Mouse (Mus musculus): ENCODE results near the gene Myrip. TPM values are rescaled to one million over a fixed set of nuclear protein-coding genes. Genes with fewer than 3 reads are reported as not detected.

Gene Myrip
- polyA plus RNA-seq, 1 experiment: not detected

DNA sequence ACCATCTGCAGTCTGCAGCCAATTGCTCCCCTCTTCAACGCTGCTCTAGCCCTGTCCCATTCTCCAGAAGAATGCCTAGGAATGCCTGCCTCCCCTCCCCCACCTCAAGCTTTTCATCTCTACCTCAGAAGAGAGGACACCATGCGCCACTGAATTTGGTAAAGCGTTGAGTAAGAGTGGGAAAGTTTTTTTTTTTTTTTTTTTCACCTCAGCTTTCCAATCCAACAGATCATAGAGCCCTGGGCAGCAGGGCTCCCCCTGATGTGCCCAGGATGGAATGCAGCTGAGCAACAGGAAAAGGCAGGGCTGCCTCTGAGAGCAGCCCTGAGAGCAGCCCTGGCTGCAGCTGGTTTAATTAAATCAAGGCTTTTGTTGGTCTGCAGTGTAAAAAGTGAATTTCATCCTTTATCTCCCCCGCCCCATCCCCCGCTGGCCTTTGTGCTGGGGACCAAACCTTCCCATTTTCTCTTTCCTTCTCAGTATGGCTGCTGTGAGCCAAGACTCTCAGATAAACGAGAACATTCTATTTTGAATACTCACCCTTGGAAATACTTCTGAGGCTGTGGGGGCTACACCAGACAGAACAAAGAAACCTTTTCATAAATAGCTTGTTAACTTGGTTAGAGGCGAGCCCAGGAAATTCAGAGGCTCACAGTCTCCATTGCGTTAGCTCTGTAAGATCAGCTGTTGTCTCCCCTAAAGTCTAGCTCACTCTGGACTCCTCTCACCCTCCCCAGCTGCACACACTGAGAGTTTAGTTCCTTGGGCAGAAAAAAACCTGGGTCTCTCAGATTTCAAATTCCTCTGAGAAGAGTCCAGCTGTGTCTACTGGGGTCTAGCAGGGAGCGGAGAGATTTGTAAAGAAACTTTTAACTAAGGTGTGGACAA, 154.7 kb downstream of the Myrip start:
- Histone ChIP-seq H3K9me3 (ENCODE audit: control insufficient read depth, low read length) (no peaks in the 10 kb centered on the region; the same call in 1 of the 2 replicates), H3K36me3 (ENCODE audit: control insufficient read depth) (no peaks in the 10 kb centered on the region), H3K4me1 (ENCODE audit: control insufficient read depth) (no peaks in the 10 kb centered on the region), H3K4me3 (replicated peaks) (no peak overlapping the region), H3K27me3 (ENCODE audit: control insufficient read depth) (no peaks in the 10 kb centered on the region)
- TF ChIP-seq TAL1 (IDR thresholded peaks at IDR 0.05; ENCODE audit: low read length): no peak

DNA sequence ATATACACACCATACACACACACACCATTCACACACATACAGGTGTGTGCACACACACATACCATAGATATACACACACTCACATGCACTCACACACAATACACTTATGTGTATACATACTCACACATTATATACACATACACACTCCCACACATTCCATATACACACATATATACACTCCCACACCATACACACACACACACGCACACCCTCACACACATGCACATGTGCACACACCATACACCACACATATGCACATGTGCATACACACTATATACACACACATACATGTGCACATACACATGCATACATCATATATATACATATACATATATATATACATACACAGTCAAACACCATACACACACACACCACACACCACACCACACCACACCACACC, 169.1 kb downstream of the Myrip start:
- TF ChIP-seq GATA1 (IDR thresholded peaks at IDR 0.05; ENCODE audit: low read length) (no peak), TAL1 (IDR thresholded peaks at IDR 0.05; ENCODE audit: low read length) (no peak)
- no peak overlapping the region for H3K4me3 ChIP-seq (replicated peaks)
- no peaks in the 10 kb centered on the region for H3K27me3 ChIP-seq (ENCODE audit: control insufficient read depth)
- H3K36me3 ChIP-seq (ENCODE audit: control insufficient read depth): no peaks in the 10 kb centered on the region
- no peaks in the 10 kb centered on the region for H3K9me3 ChIP-seq (ENCODE audit: control insufficient read depth, low read length)
- H3K4me1 ChIP-seq (ENCODE audit: control insufficient read depth): no peaks in the 10 kb centered on the region

DNA sequence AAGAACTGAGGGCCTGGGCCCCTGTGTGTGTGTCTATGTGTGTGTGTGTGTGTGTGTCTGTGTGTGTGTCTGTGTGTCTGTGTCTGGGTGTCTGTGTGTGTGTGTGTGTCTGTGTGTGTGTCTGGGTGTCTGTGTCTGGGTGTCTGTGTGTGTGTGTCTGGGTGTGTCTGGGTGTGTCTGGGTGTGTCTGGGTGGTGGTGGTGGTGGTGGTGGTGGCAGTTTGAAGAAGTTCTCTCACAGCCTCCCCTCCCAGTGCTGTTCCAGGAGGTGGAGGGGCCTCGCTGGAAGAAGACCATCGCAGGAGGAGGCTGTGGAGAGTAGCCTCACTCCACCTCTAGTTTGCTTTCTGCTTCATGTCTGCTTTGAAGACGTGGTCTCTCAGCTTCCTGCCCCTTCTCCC, 180.3 kb downstream of the Myrip start:
- peak overlapping the region; percentile 57 for H3K4me3 ChIP-seq (replicated peaks)
- peaks cover 4% of the 10 kb centered on the region; the same call in 1 of the 2 replicates for H3K9me3 ChIP-seq (ENCODE audit: control insufficient read depth, low read length)
- no peak for TF ChIP-seq TAL1 (IDR thresholded peaks at IDR 0.05; ENCODE audit: low read length)
- no peak for TF ChIP-seq GATA1 (IDR thresholded peaks at IDR 0.05; ENCODE audit: low read length)
- H3K36me3 ChIP-seq (ENCODE audit: control insufficient read depth): no peaks in the 10 kb centered on the region
- H3K4me1 ChIP-seq (ENCODE audit: control insufficient read depth): peaks cover 36% of the 10 kb centered on the region
- peaks cover 18% of the 10 kb centered on the region for H3K27me3 ChIP-seq (ENCODE audit: control insufficient read depth)

DNA sequence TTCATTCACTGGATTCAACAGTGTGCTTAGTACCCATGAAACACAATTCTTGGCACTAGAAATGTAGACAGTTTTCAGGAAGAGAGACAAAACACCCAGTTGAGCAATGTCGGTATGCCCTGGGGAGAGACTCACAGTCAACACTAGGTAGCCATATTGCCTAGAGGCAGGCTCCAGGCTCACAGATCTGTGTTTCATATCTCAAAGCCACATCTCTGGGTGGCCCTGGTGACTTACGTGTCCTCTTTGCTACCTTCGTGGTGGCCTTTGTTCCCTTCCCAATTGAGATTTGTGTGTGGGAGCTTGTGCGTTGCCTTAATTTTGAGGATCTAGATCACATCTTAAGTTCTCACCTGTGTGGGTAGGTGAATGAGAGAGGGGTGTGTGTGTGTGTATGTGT, 181.1 kb downstream of the Myrip start:
- H3K9me3 ChIP-seq (ENCODE audit: control insufficient read depth, low read length): peaks cover 4% of the 10 kb centered on the region; the same call in 1 of the 2 replicates
- no peak for TF ChIP-seq TAL1 (IDR thresholded peaks at IDR 0.05; ENCODE audit: low read length)
- peak; percentile 87 for TF ChIP-seq GATA1 (IDR thresholded peaks at IDR 0.05; ENCODE audit: low read length)
- H3K4me3 ChIP-seq (replicated peaks): peak overlapping the region; percentile 57
- no peaks in the 10 kb centered on the region for H3K36me3 ChIP-seq (ENCODE audit: control insufficient read depth)
- peaks cover 36% of the 10 kb centered on the region for H3K4me1 ChIP-seq (ENCODE audit: control insufficient read depth)
- H3K27me3 ChIP-seq (ENCODE audit: control insufficient read depth): peaks cover 18% of the 10 kb centered on the region

DNA sequence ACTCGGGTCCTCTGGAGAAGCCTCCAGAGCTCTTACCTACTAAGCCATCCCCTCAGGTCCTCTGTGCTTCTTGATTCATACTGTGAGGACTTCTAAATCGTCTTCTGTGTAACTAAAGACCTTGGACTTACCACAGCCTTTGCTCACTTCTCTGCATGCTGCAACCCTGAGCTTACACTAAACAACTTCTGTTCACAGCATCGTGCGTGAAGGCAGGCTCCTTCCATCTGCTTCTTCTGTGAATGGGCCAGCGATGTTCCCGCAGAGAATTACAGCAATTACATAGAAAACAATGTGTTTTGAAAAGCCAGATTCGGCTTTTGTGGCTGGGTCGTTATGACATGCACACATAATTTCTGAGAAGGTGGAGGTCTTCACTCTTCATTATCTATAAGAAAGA, 181.8 kb downstream of the Myrip start:
- Histone ChIP-seq H3K27me3 (ENCODE audit: control insufficient read depth) (peaks cover 18% of the 10 kb centered on the region), H3K4me3 (replicated peaks) (no peak overlapping the region), H3K4me1 (ENCODE audit: control insufficient read depth) (peaks cover 36% of the 10 kb centered on the region), H3K36me3 (ENCODE audit: control insufficient read depth) (no peaks in the 10 kb centered on the region), H3K9me3 (ENCODE audit: control insufficient read depth, low read length) (peaks cover 4% of the 10 kb centered on the region; the same call in 1 of the 2 replicates)
- TF ChIP-seq TAL1 (IDR thresholded peaks at IDR 0.05; ENCODE audit: low read length): no peak
- no peak for TF ChIP-seq GATA1 (IDR thresholded peaks at IDR 0.05; ENCODE audit: low read length)

DNA sequence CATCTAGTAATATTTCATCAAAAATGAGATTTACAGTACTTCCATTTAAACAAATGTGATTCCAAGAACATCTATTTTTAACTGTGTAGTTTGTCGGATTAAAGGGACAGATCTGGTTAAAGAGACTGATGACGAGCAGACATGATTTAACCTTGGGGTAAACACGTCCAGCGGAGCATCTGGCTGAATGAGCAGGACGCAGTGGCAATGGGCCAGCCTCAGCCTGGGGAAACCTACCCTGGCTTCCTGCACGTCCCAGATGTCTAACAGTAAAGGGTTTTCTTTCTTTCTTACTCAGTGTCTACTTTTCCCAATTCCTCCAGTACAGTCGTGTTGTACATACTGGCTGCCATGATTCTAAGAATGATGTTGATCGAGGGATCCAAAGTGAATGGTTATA, 185.8 kb downstream of the Myrip start:
- H3K9me3 ChIP-seq (ENCODE audit: control insufficient read depth, low read length): no peaks in the 10 kb centered on the region
- no peak overlapping the region for H3K4me3 ChIP-seq (replicated peaks)
- no peak for TF ChIP-seq TAL1 (IDR thresholded peaks at IDR 0.05; ENCODE audit: low read length)
- TF ChIP-seq GATA1 (IDR thresholded peaks at IDR 0.05; ENCODE audit: low read length): no peak
- H3K27me3 ChIP-seq (ENCODE audit: control insufficient read depth): peaks cover 10% of the 10 kb centered on the region
- H3K4me1 ChIP-seq (ENCODE audit: control insufficient read depth): peaks cover 20% of the 10 kb centered on the region
- H3K36me3 ChIP-seq (ENCODE audit: control insufficient read depth): no peaks in the 10 kb centered on the region

DNA sequence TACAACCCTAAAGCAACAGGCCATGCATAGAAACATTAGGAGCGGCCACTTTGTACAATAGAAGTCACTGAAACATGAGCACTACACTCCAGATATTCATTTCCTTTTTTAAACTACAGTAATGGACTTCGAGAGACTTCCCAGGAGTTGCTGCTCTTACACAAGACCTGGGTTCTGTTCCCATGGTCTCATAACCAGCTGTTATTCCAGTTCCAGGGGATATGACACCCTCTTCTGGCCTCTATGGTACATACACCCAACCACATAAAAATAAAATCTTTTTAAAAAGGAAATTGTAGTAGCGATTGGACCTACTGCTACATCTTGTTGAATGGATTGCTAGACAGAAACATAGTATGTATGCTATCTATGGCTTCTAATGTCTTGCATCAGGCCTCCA, 190.2 kb downstream of the Myrip start:
- H3K9me3 ChIP-seq (ENCODE audit: control insufficient read depth, low read length): no peaks in the 10 kb centered on the region
- no peaks in the 10 kb centered on the region; the same call in 1 of the 2 replicates for H3K27me3 ChIP-seq (ENCODE audit: control insufficient read depth)
- peaks cover 35% of the 10 kb centered on the region for H3K4me1 ChIP-seq (ENCODE audit: control insufficient read depth)
- peaks cover 29% of the 10 kb centered on the region for H3K36me3 ChIP-seq (ENCODE audit: control insufficient read depth)
- H3K4me3 ChIP-seq (replicated peaks): peak overlapping the region; percentile 95
- TF ChIP-seq TAL1 (IDR thresholded peaks at IDR 0.05; ENCODE audit: low read length) (no peak), GATA1 (IDR thresholded peaks at IDR 0.05; ENCODE audit: low read length) (no peak)

DNA sequence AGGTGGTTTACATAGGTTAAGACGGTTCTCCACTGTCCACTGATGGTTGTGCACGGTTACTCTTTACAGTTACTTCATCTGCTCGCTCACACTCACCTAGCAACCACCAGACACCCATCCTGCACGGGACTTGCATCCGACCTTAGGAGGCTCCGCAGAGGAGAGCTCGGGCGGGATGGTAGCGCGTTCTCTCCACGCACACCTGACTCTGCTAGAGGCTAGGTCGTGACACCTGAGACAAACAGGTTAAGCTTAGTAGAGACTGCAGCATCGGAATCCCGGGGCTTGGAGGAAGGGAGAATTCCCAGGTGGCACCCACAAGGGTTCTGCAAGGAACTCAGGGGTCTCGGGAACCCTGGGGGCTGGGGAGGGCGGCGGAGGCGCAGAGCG, 190.7 kb downstream of the Myrip start, which contains the start of gene Eif1b:
Gene Eif1b, plus strand, starts transcription at position 223 of the 390 bp plus-strand sequence.
- TF ChIP-seq GATA1 (IDR thresholded peaks at IDR 0.05; ENCODE audit: low read length) (no peak), TAL1 (IDR thresholded peaks at IDR 0.05; ENCODE audit: low read length) (no peak)
- Histone ChIP-seq H3K4me3 (replicated peaks) (peak within 1 kb of the TSS; percentile 95), H3K27me3 (ENCODE audit: control insufficient read depth) (no peaks in the 10 kb centered on the region), H3K4me1 (ENCODE audit: control insufficient read depth) (peaks cover 35% of the 10 kb centered on the region), H3K9me3 (ENCODE audit: control insufficient read depth, low read length) (no peaks in the 10 kb centered on the region), H3K36me3 (ENCODE audit: control insufficient read depth) (peaks cover 33% of the 10 kb centered on the region)

DNA sequence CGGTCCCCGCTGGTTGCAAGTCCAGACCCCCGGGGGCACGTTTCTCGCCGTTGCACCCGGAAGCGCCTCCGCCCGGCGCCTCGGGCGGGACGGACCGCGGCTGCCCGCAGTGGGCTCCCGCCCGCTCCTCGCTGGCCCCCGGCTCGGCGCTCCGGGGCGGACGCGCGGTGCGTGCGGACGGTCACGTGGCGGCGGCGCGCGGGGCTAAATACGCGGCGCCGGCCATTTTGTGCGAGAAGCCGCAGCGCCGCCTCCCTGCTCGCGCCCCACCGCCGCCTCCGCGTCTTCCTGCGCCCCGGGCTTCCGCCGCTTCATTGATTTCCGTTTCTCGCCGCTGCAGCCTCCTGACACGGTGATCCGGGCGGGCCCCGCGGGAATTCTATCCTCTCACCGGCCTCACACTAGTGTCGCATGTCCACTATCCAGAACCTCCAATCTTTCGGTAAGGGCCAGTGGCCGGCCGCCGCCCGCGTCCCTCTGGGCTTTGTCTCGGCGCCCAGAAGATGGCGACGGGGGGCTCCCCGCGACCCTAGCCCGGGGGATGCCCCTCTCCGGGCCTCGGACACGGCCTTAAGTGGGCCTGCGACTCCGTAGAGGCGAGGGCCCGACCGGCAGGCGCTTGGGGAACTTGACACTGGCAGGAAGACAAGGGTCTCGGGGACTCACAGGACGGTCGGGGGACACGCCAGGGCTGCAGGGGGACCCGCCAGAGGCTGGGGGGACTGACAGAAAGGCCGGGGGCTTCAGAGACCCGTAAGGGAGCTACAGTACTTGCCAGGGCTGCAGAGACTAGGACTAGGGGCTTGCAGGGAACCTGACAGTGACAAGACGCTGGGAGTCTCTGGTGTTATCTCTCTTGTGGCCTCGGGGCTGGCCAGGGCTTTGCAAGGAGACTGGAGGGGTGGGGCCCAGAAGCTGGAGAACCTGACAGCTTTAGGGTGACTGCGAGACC, 191.4 kb downstream of the Myrip start:
- H3K36me3 ChIP-seq (ENCODE audit: control insufficient read depth): peaks cover 39% of the 10 kb centered on the region
- peaks cover 35% of the 10 kb centered on the region for H3K4me1 ChIP-seq (ENCODE audit: control insufficient read depth)
- TF ChIP-seq GATA1 (IDR thresholded peaks at IDR 0.05; ENCODE audit: low read length) (peak; percentile 44; the same call in 1 of the 2 replicates), TAL1 (IDR thresholded peaks at IDR 0.05; ENCODE audit: low read length) (no peak)
- H3K9me3 ChIP-seq (ENCODE audit: control insufficient read depth, low read length): no peaks in the 10 kb centered on the region
- H3K4me3 ChIP-seq (replicated peaks): peak overlapping the region; percentile 95
- H3K27me3 ChIP-seq (ENCODE audit: control insufficient read depth): no peaks in the 10 kb centered on the region

Data from erythroblast, embryonic 14.5 days (primary cell).